ENCODE assay signal across 8 mouse cellular contexts in the genomic region with DNA sequence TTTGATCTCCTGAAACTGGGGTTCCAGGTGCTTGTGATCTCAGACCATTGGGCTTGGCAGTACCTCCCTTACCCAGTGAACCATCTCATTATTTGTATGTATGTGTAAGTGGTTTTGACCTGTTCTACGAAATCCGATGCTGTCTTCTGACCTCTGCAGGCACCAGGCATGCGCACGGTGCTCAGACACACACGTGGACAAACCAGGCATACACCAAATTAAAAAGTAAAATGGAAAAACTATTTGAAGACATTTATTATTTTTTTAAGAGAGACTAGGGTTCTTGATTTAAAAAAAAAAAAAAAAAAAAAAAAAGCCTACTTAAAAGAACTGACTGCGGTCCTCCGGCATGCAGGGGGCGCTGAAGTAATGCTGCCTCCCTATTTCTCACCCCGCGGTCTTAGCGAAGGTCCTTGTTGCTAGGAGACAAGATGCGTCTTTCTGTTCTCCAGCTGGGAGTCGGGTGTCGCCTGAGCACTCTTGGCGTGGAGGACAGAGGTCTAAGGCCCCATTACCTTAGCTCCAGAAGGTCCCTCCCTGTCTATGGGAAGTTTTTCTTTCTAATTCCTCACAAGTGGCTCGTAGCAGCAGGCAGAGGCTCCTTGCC. TPM values are rescaled to one million over a fixed set of nuclear protein-coding genes. Genes with fewer than 3 reads are reported as not detected.
A peak's percentile ranks its signal among the peaks of the same experiment; 100 is the strongest.
DNase-seq lines count a peak whose midpoint lies in the region; ATAC-seq lines count a peak whose summit lies in the region.

Gene Ccdc65, plus strand, starts transcription at position 442 of the 607 bp plus-strand sequence.

- ATAC-seq in hindbrain, embryonic 15.5 days (ENCODE audit: low FRiP score, low read depth), result peak; percentile 78; the same call in 1 of the 2 replicates

- H3K9ac ChIP-seq in hindbrain, embryonic 15.5 days, result peak within 1 kb of the TSS; percentile 49

- 19% methylated on average over 16 of the region's 16 CpGs for whole genome bisulfite sequencing in hindbrain, embryonic 15.5 days

- DNase-seq in R1 (ENCODE audit: low read depth, low spot score), result peak; percentile 97
- DNase-seq in cerebellum, postnatal 10 days, result peak; percentile 87 to 90
- DNase-seq in frontal cortex, postnatal 36 days (ENCODE audit: low spot score in 2 of 2), result peak; percentile 88 to 91
- DNase-seq in layer of hippocampus, postnatal 36 days, result peak; percentile 76 to 84
- DNase-seq in lung, postnatal 25 days (ENCODE audit: low spot score), result peak; percentile 87
- DNase-seq in retina, adult 2 months (ENCODE audit: low read depth, low spot score), result peak; percentile 77
- DNase-seq in thymus, postnatal 36 days, result peak; percentile 62 to 65

- H3K4me1 ChIP-seq in hindbrain, embryonic 15.5 days (replicated peaks), result 0 out of 2 replicates have a peak, but pooled peaks cover 6% of the 10 kb centered on the region

- peak within 1 kb of the TSS; percentile 72 for H3K4me2 ChIP-seq in hindbrain, embryonic 15.5 days

- 0 out of 2 replicates have a peak within 1 kb of the TSS, but pooled peaks have one; percentile 21 for H3K27ac ChIP-seq in hindbrain, embryonic 15.5 days (replicated peaks)

- peak within 1 kb of the TSS; percentile 50 for H3K4me3 ChIP-seq in hindbrain, embryonic 15.5 days

- no peaks in the 10 kb centered on the region for H3K9me3 ChIP-seq in hindbrain, embryonic 15.5 days

- H3K36me3 ChIP-seq in hindbrain, embryonic 15.5 days, result no peaks in the 10 kb centered on the region

- H3K27me3 ChIP-seq in hindbrain, embryonic 15.5 days, result peaks cover 5% of the 10 kb centered on the region; the same call in 1 of the 2 replicates

RNA-seq across cellular contexts. Expression of gene Ccdc65, which starts in this region (rescaled TPM):
- polyA plus RNA-seq in hindbrain, embryonic 15.5 days (2015; fragmentation: Nextera tagmentation; extraction: Ambion mirVana), result 6.8 TPM in 2 replicates
- total RNA-seq in layer of hippocampus, postnatal 36 days (2021), result 10 to 100 TPM in 1 of 2 experiments, 1 to 10 TPM in 1; 8.0 to 10.1 TPM

Comparison
In these comparisons a context has a peak if more than half of its experiments do, and no peak if none do; other contexts are left out.
1. Peak in every context shown above with its lines: DNase-seq, ATAC-seq, H3K4me3 ChIP-seq and H3K27ac ChIP-seq.